Mouse (Mus musculus) hindbrain, embryonic 10.5 days (tissue): ENCODE measurements around the gene Zfp688. TPM values are rescaled to one million over a fixed set of nuclear protein-coding genes. Genes with fewer than 3 reads are reported as not detected.
"Not testable (repeated sequence)": the region's sequence is repeated elsewhere in the genome, so short reads cannot be mapped to it uniquely, and the experiment has no call there.

ENCODE experiments used
- DNase-seq: peaks from one replicate; pipeline ENCODE4 v3.0.0-alpha.2; 2017; ENCODE audit warnings: low spot score
- H3K27ac ChIP-seq: fragments of 300-500 bp; sonication (generic); 2 replicates; pipeline ENCODE4 v1.5.1; 2016; ENCODE audit warnings: mild to moderate bottlenecking, moderate library complexity
- H3K27me3 ChIP-seq: fragments of 300-500 bp; sonication (generic); 2 replicates; pipeline ENCODE4 v1.6.1; 2016; ENCODE audit warnings: mild to moderate bottlenecking; ENCODE audit not compliant: poor library complexity, insufficient read depth, severe bottlenecking
- H3K36me3 ChIP-seq: fragments of 300-500 bp; sonication (generic); 2 replicates; pipeline ENCODE4 v1.6.1; 2016; ENCODE audit warnings: mild to moderate bottlenecking, moderate library complexity
- H3K4me1 ChIP-seq: fragments of 300-500 bp; sonication (generic); replicated peaks from 2 replicates; pipeline ENCODE4 v1.6.1; 2016; ENCODE audit warnings: mild to moderate bottlenecking
- H3K4me3 ChIP-seq: fragments of 300-500 bp; sonication (generic); 2 replicates; pipeline ENCODE4 v1.5.1; 2016; ENCODE audit warnings: mild to moderate bottlenecking, moderate library complexity
- H3K9me3 ChIP-seq: fragments of 300-500 bp; sonication (generic); 2 replicates; pipeline ENCODE4 v1.6.1; 2016; ENCODE audit warnings: mild to moderate bottlenecking, moderate library complexity
- WGBS: fragments of 180-500 bp; shearing (Covaris S2); methylation state at CpG from one replicate; pipeline ENCODE4 v1.1.7; 2016; 5-methylcytosine and 5-hydroxymethylcytosine counted together
- polyA plus RNA-seq: library from polyadenylated mRNA; unstranded; fragments of >200 nt; fragmentation: Nextera tagmentation; extraction: Ambion mirVana; gene quantifications from 2 replicates; pipeline ENCODE4 v1.2.1, GENCODE M21; 2016

The Zfp688 gene
- polyA plus RNA-seq, 1 experiment from 2014 or later: 39.4 TPM

GRCm38 (mm10) chr7:127449966-127450365 lies 28.1 kb upstream of the Zfp688 start:
- H3K36me3 ChIP-seq: peaks cover 70% of the 10 kb centered on the region
- 88% methylated on average over 7 of the region's 7 CpGs for WGBS
- no peak for DNase-seq

GRCm38 (mm10) chr7:127448521-127449300 lies 26.8 kb upstream of the Zfp688 start, which contains the start of gene Zfp689:
Gene Zfp689 (minus strand): TSS chr7:127449158.
- Histone ChIP-seq H3K4me1 (peaks cover 54% of the 10 kb centered on the region), H3K27ac (peak within 1 kb of the TSS; percentile 100), H3K36me3 (peaks cover 72% of the 10 kb centered on the region), H3K27me3 (no peaks in the 10 kb centered on the region), H3K9me3 (no peaks in the 10 kb centered on the region), H3K4me3 (peak within 1 kb of the TSS; percentile 97)
- under 1% methylated on average over 54 of the region's 54 CpGs for WGBS
- peak; percentile 94 for DNase-seq

More at GRCm38 (mm10) chr7:127449966-127450365, 28.1 kb upstream of the Zfp688 start:
- H3K27me3 ChIP-seq: no peaks in the 10 kb centered on the region
- peaks cover 2% of the 10 kb centered on the region; the same call in 1 of the 2 replicates for H3K9me3 ChIP-seq
- peak overlapping the region; percentile 100 for H3K27ac ChIP-seq
- H3K4me1 ChIP-seq: peaks cover 49% of the 10 kb centered on the region
- H3K4me3 ChIP-seq: peak overlapping the region; percentile 97

- no peak overlapping the region for H3K4me3 ChIP-seq
- H3K36me3 ChIP-seq: peaks cover 72% of the 10 kb centered on the region
- H3K4me1 ChIP-seq: peaks cover 14% of the 10 kb centered on the region; the same call in 1 of the 2 replicates
- H3K9me3 ChIP-seq: peaks cover under 1% of the 10 kb centered on the region; the same call in 1 of the 2 replicates
- 90% methylated on average over 20 of the region's 20 CpGs for WGBS
- DNase-seq: no peak
- no peak overlapping the region for H3K27ac ChIP-seq
- no peaks in the 10 kb centered on the region for H3K27me3 ChIP-seq
These were observed 22.1 kb upstream of the Zfp688 start for GRCm38 (mm10) chr7:127443976-127444375.

- Histone ChIP-seq H3K9me3 (peaks cover 15% of the 10 kb centered on the region), H3K27me3 (no peaks in the 10 kb centered on the region), H3K27ac (no peak overlapping the region), H3K36me3 (peaks cover 26% of the 10 kb centered on the region), H3K4me1 (no peaks in the 10 kb centered on the region), H3K4me3 (no peak overlapping the region)
- 94% methylated on average over 3 of the region's 3 CpGs for WGBS
- peak; percentile 25 for DNase-seq
These were observed 15.9 kb upstream of the Zfp688 start for GRCm38 (mm10) chr7:127437724-127438123.

- no peak overlapping the region for H3K4me3 ChIP-seq
- H3K4me1 ChIP-seq: no peaks in the 10 kb centered on the region
- H3K9me3 ChIP-seq: peaks cover 15% of the 10 kb centered on the region
- H3K27ac ChIP-seq: no peak overlapping the region
- no peak for DNase-seq
- no peaks in the 10 kb centered on the region; the same call in 1 of the 2 replicates for H3K27me3 ChIP-seq
- WGBS: 89% methylated on average over 4 of the region's 4 CpGs
- 0 out of 2 replicates have a peak, but pooled peaks cover 5% of the 10 kb centered on the region for H3K36me3 ChIP-seq
These were observed 13.3 kb upstream of the Zfp688 start for GRCm38 (mm10) chr7:127435206-127435605.

GRCm38 (mm10) chr7:127426354-127426753 lies 4.5 kb upstream of the Zfp688 start:
- H3K4me3 ChIP-seq: no peak overlapping the region
- no peaks in the 10 kb centered on the region for H3K9me3 ChIP-seq
- peaks cover 9% of the 10 kb centered on the region for H3K4me1 ChIP-seq
- DNase-seq: no peak
- WGBS: 77% methylated on average over 3 of the region's 3 CpGs
- no peaks in the 10 kb centered on the region for H3K36me3 ChIP-seq
- no peak overlapping the region for H3K27ac ChIP-seq
- H3K27me3 ChIP-seq: peaks cover 20% of the 10 kb centered on the region

- H3K27ac ChIP-seq: no peak overlapping the region
- 88% methylated on average over 2 of the region's 2 CpGs for WGBS
- peaks cover 13% of the 10 kb centered on the region for H3K4me1 ChIP-seq
- no peaks in the 10 kb centered on the region for H3K36me3 ChIP-seq
- peaks cover 20% of the 10 kb centered on the region for H3K27me3 ChIP-seq
- H3K9me3 ChIP-seq: no peaks in the 10 kb centered on the region
- DNase-seq: no peak
- no peak overlapping the region for H3K4me3 ChIP-seq
These were observed 4.0 kb upstream of the Zfp688 start for GRCm38 (mm10) chr7:127425911-127426310.

GRCm38 (mm10) chr7:127425291-127425690 lies 3.4 kb upstream of the Zfp688 start:
- WGBS: 86% methylated on average over 3 of the region's 3 CpGs
- no peak overlapping the region for H3K4me3 ChIP-seq

GRCm38 (mm10) chr7:127422247-127422646 lies 379 bp upstream of the Zfp688 start:
- H3K36me3 ChIP-seq: peaks cover 26% of the 10 kb centered on the region
- H3K9me3 ChIP-seq: no peaks in the 10 kb centered on the region
- WGBS: 1% methylated on average over 15 of the region's 15 CpGs
- H3K27ac ChIP-seq: no peak overlapping the region
- DNase-seq: no peak
- H3K4me1 ChIP-seq: peaks cover 18% of the 10 kb centered on the region
- H3K27me3 ChIP-seq: peaks cover 20% of the 10 kb centered on the region
- peak overlapping the region; percentile 92 for H3K4me3 ChIP-seq

More at GRCm38 (mm10) chr7:127425291-127425690, 3.4 kb upstream of the Zfp688 start:
- H3K4me1 ChIP-seq: peaks cover 18% of the 10 kb centered on the region
- no peak for DNase-seq
- H3K36me3 ChIP-seq: no peaks in the 10 kb centered on the region
- H3K9me3 ChIP-seq: no peaks in the 10 kb centered on the region
- H3K27ac ChIP-seq: no peak overlapping the region
- H3K27me3 ChIP-seq: peaks cover 20% of the 10 kb centered on the region

GRCm38 (mm10) chr7:127411418-127411817 lies 10.4 kb downstream of the Zfp688 start:
- Histone ChIP-seq H3K27me3 (no peaks in the 10 kb centered on the region), H3K27ac (no peak overlapping the region), H3K4me3 (no peak overlapping the region), H3K4me1 (peaks cover 4% of the 10 kb centered on the region), H3K9me3 (no peaks in the 10 kb centered on the region), H3K36me3 (peaks cover 10% of the 10 kb centered on the region; the same call in 1 of the 2 replicates)
- 79% methylated on average over 2 of the region's 2 CpGs for WGBS
- DNase-seq: no peak

GRCm38 (mm10) chr7:127406002-127406987 lies 15.6 kb downstream of the Zfp688 start, which contains the start of gene Zfp764:
Gene Zfp764 (minus strand): TSS chr7:127406822.
- H3K9me3 ChIP-seq: not testable (repeated sequence)
- H3K27ac ChIP-seq: peak within 1 kb of the TSS; percentile 92

GRCm38 (mm10) chr7:127404101-127404500 lies 17.8 kb downstream of the Zfp688 start:
- H3K36me3 ChIP-seq: peaks cover 13% of the 10 kb centered on the region
- peaks cover 13% of the 10 kb centered on the region for H3K4me1 ChIP-seq
- H3K27me3 ChIP-seq, H3K4me3 ChIP-seq, H3K9me3 ChIP-seq, DNase-seq, H3K27ac ChIP-seq: not testable (repeated sequence)
- 95% methylated on average over 6 of the region's 6 CpGs for WGBS

More at GRCm38 (mm10) chr7:127406002-127406987, 15.6 kb downstream of the Zfp688 start, which contains the start of gene Zfp764:
- Histone ChIP-seq H3K4me1 (peaks cover 13% of the 10 kb centered on the region), H3K4me3 (peak within 1 kb of the TSS; percentile 70), H3K36me3 (peaks cover 13% of the 10 kb centered on the region)
- 6% methylated on average over 40 of the region's 40 CpGs for WGBS
- DNase-seq: peak; percentile 83
- not testable (repeated sequence) for H3K27me3 ChIP-seq
